Mouse (Mus musculus): ENCODE measurements at regions not wholly inside any gene's neighbourhood (a gene's known extent, or its start where the extent isn't known, plus 50 kb on each side); places are given as distances from the start of the nearest gene placed in this dataset.

DNA sequence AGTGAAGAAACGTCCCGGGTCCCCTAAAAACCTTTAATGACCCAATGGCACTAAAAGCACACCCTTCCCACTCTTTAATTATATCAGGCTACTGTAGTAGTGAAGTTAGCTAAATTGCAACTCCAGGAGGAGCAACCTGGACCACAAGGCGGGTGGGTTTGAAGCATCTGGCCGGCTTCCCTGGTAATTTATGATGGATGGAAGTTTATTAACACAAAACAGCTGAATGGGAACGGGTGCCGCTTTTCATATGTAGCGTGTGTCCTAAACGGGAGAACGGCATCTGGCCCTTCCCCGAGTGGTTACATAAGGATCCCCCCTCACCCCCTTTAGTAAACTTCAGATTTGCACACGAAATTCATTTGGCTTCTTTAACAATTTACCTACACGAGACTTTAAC lies 370.9 kb downstream of the Wdr11 start:
- TF ChIP-seq CTCF (IDR thresholded peaks at IDR 0.05; ENCODE audit: borderline replicate concordance, insufficient read depth, low read length) (no peak), POLR2A (IDR thresholded peaks at IDR 0.05; ENCODE audit: low read depth, low read length) (no peak)

Measured in embryonic fibroblast, embryonic 13.5 days (primary cell).